Mouse (Mus musculus) olfactory bulb, adult 2 months (tissue): ENCODE results near the gene Tango2. TPM values are rescaled to one million over a fixed set of nuclear protein-coding genes. Genes with fewer than 3 reads are reported as not detected.
A peak's percentile ranks its signal among the peaks of the same experiment; 100 is the strongest.

Experiments used
- H3K27ac ChIP-seq: fragments of 200-500 bp; 2 replicates; pipeline ENCODE4 v1.5.1; 2012; ENCODE audit warnings: low read depth, low read length; ENCODE audit not compliant: insufficient read depth
- H3K4me1 ChIP-seq: fragments of 200-500 bp; 2 replicates; pipeline ENCODE4 v1.6.1; 2012; ENCODE audit warnings: low read length; ENCODE audit not compliant: control insufficient read depth, insufficient read depth
- H3K4me3 ChIP-seq: fragments of 200-500 bp; 2 replicates; pipeline ENCODE4 v1.5.1; 2012; ENCODE audit warnings: mild to moderate bottlenecking, low read depth, low read length, moderate library complexity; ENCODE audit not compliant: insufficient read depth
- CTCF ChIP-seq: fragments of 200-500 bp; IDR thresholded peaks from 2 replicates; pipeline ENCODE4 v1.5.1; 2012; ENCODE audit warnings: low read depth, mild to moderate bottlenecking, low read length, moderate library complexity; ENCODE audit not compliant: insufficient read depth
- POLR2A ChIP-seq: fragments of 200-500 bp; IDR thresholded peaks from 2 replicates; pipeline ENCODE4 v1.6.1; 2012; ENCODE audit warnings: mild to moderate bottlenecking, low read depth, low read length, moderate library complexity; ENCODE audit not compliant: insufficient read depth
- WGBS: fragments of 180-500 bp; shearing (Covaris S2); methylation state at CpG from one replicate; pipeline ENCODE4 v1.1.7; 2018; 5-methylcytosine and 5-hydroxymethylcytosine counted together
- polyA plus RNA-seq: library from polyadenylated mRNA; stranded (reverse); fragments of >200 nt; gene quantifications from 2 replicates; pipeline ENCODE4 v1.2.4, GENCODE M21; 2012; ENCODE audit warnings: low replicate concordance; ENCODE audit not compliant: missing spikeins, insufficient read depth, insufficient read length

The Tango2 gene
- polyA plus RNA-seq, result not detected in 2 replicates

- Histone ChIP-seq H3K27ac (peak within 1 kb of the TSS; percentile 73), H3K4me1 (peaks cover 18% of the 10 kb centered on the region), H3K4me3 (peak within 1 kb of the TSS; percentile 96)
- TF ChIP-seq CTCF, result 0 out of 2 replicates have a peak, but pooled peaks have one; percentile 27
- TF ChIP-seq POLR2A, result peak; percentile 55; the same call in 1 of the 2 replicates
- WGBS, result under 1% methylated on average over 44 of the region's 44 CpGs
Observed at GRCm38 (mm10) chr16:18347931-18348600, at the start of gene Tango2, which contains the start of gene Arvcf. TSS of gene Tango2 (minus strand) at chr16:18348103. TSS of gene Arvcf (plus strand) at chr16:18348182.

- peaks cover 31% of the 10 kb centered on the region for H3K4me1 ChIP-seq
- WGBS, result 95% methylated on average over 27 of the region's 27 CpGs
- no peak overlapping the region for H3K4me3 ChIP-seq
- H3K27ac ChIP-seq, result no peak overlapping the region
- TF ChIP-seq POLR2A (no peak), CTCF (no peak)
Observed at GRCm38 (mm10) chr16:18396791-18397621, 49.1 kb upstream of the Tango2 start.

GRCm38 (mm10) chr16:18396201-18396600 lies 48.3 kb upstream of the Tango2 start:
- 63% methylated on average over 2 of the region's 2 CpGs for WGBS
- TF ChIP-seq CTCF (no peak), POLR2A (no peak)
- no peak overlapping the region for H3K4me3 ChIP-seq
- H3K27ac ChIP-seq, result no peak overlapping the region
- peaks cover 31% of the 10 kb centered on the region for H3K4me1 ChIP-seq

GRCm38 (mm10) chr16:18395620-18396036 lies 47.7 kb upstream of the Tango2 start:
- peaks cover 28% of the 10 kb centered on the region for H3K4me1 ChIP-seq
- TF ChIP-seq CTCF (no peak), POLR2A (no peak)
- H3K27ac ChIP-seq, result no peak overlapping the region
- no peak overlapping the region for H3K4me3 ChIP-seq
- WGBS, result 57% methylated on average over 6 of the region's 7 CpGs

GRCm38 (mm10) chr16:18394777-18395619 lies 47.1 kb upstream of the Tango2 start:
- Histone ChIP-seq H3K4me1 (peaks cover 25% of the 10 kb centered on the region), H3K4me3 (no peak overlapping the region)
- WGBS, result 48% methylated on average over 11 of the region's 11 CpGs

GRCm38 (mm10) chr16:18394056-18394455 lies 46.2 kb upstream of the Tango2 start:
- 81% methylated on average over 3 of the region's 3 CpGs for WGBS
- peaks cover 23% of the 10 kb centered on the region for H3K4me1 ChIP-seq
- H3K4me3 ChIP-seq, result no peak overlapping the region
- H3K27ac ChIP-seq, result no peak overlapping the region
- TF ChIP-seq CTCF, result no peak
- TF ChIP-seq POLR2A, result no peak

More at GRCm38 (mm10) chr16:18394777-18395619, 47.1 kb upstream of the Tango2 start:
- no peak overlapping the region for H3K27ac ChIP-seq
- TF ChIP-seq POLR2A (no peak), CTCF (no peak)

GRCm38 (mm10) chr16:18393595-18393994 lies 45.7 kb upstream of the Tango2 start:
- no peak for TF ChIP-seq CTCF
- TF ChIP-seq POLR2A, result no peak
- Histone ChIP-seq H3K4me1 (peaks cover 28% of the 10 kb centered on the region), H3K27ac (no peak overlapping the region), H3K4me3 (no peak overlapping the region)
- 82% methylated on average over 5 of the region's 5 CpGs for WGBS

GRCm38 (mm10) chr16:18392469-18393426 lies 44.8 kb upstream of the Tango2 start:
- Histone ChIP-seq H3K27ac (no peak overlapping the region), H3K4me3 (peak overlapping the region; percentile 60), H3K4me1 (peaks cover 35% of the 10 kb centered on the region)
- TF ChIP-seq POLR2A (peak; percentile 35; the same call in 1 of the 2 replicates), CTCF (no peak)
- 4% methylated on average over 63 of the region's 63 CpGs for WGBS
